Comparison of ENCODE assay signal across 8 mouse cellular contexts in genomic region chr12:80023107-80024078, GRCm38 (mm10).
DNase-seq lines count a peak whose midpoint lies in the region; ATAC-seq and TF ChIP-seq lines count a peak whose summit lies in the region.

No protein-coding gene starts in this region.

- H3K36me3 ChIP-seq in heart, embryonic 16.5 days (ENCODE audit: control insufficient read depth, insufficient read depth), result no peaks in the 10 kb centered on the region
- H3K36me3 ChIP-seq in limb, embryonic 14.5 days (ENCODE audit: control insufficient read depth, insufficient read depth, low read length), result no peaks in the 10 kb centered on the region

- peaks cover 3% of the 10 kb centered on the region; the same call in 1 of the 2 replicates for H3K9me3 ChIP-seq in heart, embryonic 16.5 days (replicated peaks; ENCODE audit: control insufficient read depth, low read length)
- no peaks in the 10 kb centered on the region for H3K9me3 ChIP-seq in limb, embryonic 14.5 days (ENCODE audit: control insufficient read depth, low read length)

- 39% methylated on average over 16 of the region's 18 CpGs for WGBS in heart, embryonic 16.5 days
- WGBS in limb, embryonic 14.5 days, result 9% methylated on average over 18 of the region's 18 CpGs

- ATAC-seq in heart, embryonic 16.5 days (replicated peaks; ENCODE audit: extremely low read depth, insufficient read depth, low FRiP score), result peak; percentile 43; the same call in 1 of the 2 replicates
- ATAC-seq in limb, embryonic 14.5 days (ENCODE audit: low FRiP score, low read depth), result 0 out of 2 replicates have a peak, but pooled peaks have one; percentile 10

- H3K4me3 ChIP-seq in heart, embryonic 16.5 days (ENCODE audit: low read length), result no peak overlapping the region
- no peak overlapping the region for H3K4me3 ChIP-seq in limb, embryonic 14.5 days (replicated peaks; ENCODE audit: low read length)

- H3K4me1 ChIP-seq in heart, embryonic 16.5 days (ENCODE audit: control insufficient read depth, insufficient read depth, low read length), result peaks cover 34% of the 10 kb centered on the region
- peaks cover 47% of the 10 kb centered on the region for H3K4me1 ChIP-seq in limb, embryonic 14.5 days (ENCODE audit: control insufficient read depth, insufficient read depth, low read length)

- no peak for TF ChIP-seq POLR2A in limb, embryonic 14.5 days (IDR thresholded peaks at IDR 0.05; ENCODE audit: borderline replicate concordance, extremely low read depth, insufficient read depth, insufficient read length)

- H3K27ac ChIP-seq in heart, embryonic 16.5 days (ENCODE audit: low read length), result peak overlapping the region; percentile 25; the same call in 1 of the 2 replicates
- peak overlapping the region; percentile 88 for H3K27ac ChIP-seq in limb, embryonic 14.5 days (replicated peaks; ENCODE audit: low read depth, low read length)

- DNase-seq in B cell, adult 2 months, result peak; percentile 32 to 49
- DNase-seq in ZHBTc4 (ENCODE audit: low read depth, low spot score) (peak; percentile 86), adipocyte (ENCODE audit: low spot score) (no peak)
- no peak for DNase-seq in limb, embryonic 14.5 days (ENCODE audit: low spot score)
- no peak for DNase-seq in frontal cortex, postnatal 10 days (ENCODE audit: low spot score in 2 of 2)
- DNase-seq in spleen, postnatal 14 days (ENCODE audit: low spot score in 2 of 2), result no peak
- no peak for DNase-seq in cerebellum, postnatal 25 days

- H3K9ac ChIP-seq in heart, embryonic 16.5 days (ENCODE audit: low read length), result peak overlapping the region; percentile 20; the same call in 1 of the 2 replicates
- 0 out of 2 replicates have a peak overlapping the region, but pooled peaks have one; percentile 28 for H3K9ac ChIP-seq in limb, embryonic 14.5 days (ENCODE audit: low read depth, low read length, severe bottlenecking)

- H3K4me2 ChIP-seq in heart, embryonic 16.5 days (ENCODE audit: low read depth, low read length), result peak overlapping the region; percentile 17; the same call in 1 of the 2 replicates
- peak overlapping the region; percentile 27 for H3K4me2 ChIP-seq in limb, embryonic 14.5 days (replicated peaks; ENCODE audit: low read depth, low read length, severe bottlenecking)

- H3K27me3 ChIP-seq in heart, embryonic 16.5 days (ENCODE audit: control insufficient read depth, insufficient read depth, low read length), result no peaks in the 10 kb centered on the region
- no peaks in the 10 kb centered on the region for H3K27me3 ChIP-seq in limb, embryonic 14.5 days (ENCODE audit: control insufficient read depth, insufficient read depth, low read length)

Comparison
In these comparisons a context has a peak if more than half of its experiments do, and no peak if none do; other contexts are left out.
1. DNase-seq: peak in B cell, adult 2 months (2 of 2) and ZHBTc4 (single experiment); none in limb, embryonic 14.5 days (single experiment), adipocyte (single experiment), frontal cortex, postnatal 10 days (0 of 2), spleen, postnatal 14 days (0 of 2) and cerebellum, postnatal 25 days (0 of 2).